17 mouse cellular contexts compared by ENCODE assay signal in the genomic region with DNA sequence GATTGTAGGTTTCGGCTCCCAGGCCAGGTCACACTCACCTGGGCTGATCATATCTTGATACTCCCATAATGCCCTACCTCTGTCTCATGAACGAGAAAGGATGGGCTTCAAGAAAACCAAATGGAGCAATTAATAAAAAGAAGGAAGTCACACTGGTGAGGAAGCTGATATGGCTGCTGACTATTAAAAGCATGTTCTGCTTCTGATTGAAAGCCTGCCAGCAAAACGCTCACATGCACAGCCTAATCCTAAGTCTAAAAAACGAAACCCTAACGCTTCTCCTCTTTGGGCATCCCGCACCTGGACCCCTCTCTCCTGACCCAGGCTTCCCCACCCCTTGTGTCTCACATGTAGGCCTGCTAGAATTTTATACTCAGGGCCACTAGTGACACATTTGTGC.
"Had no signal": no experiment of that assay in that cellular context is flagged by ENCODE, and none has a peak within 500 bp of the region (broad histone marks: within the 10 kb centered on the region; RNA-seq: fewer than 3 reads in every experiment).

No protein-coding gene starts in this region.

- H3K4me1 ChIP-seq: kidney, embryonic 15.5 days; limb, embryonic 15.5 days; liver, embryonic 12.5 days; liver, embryonic 15.5 days; megakaryocyte, embryonic 14.5 days; midbrain, embryonic 13.5 days had no signal

- ATAC-seq: liver, embryonic 12.5 days; midbrain, embryonic 13.5 days; midbrain, embryonic 16.5 days had no signal

- H3K4me3 ChIP-seq: kidney, embryonic 15.5 days; limb, embryonic 12.5 days; limb, embryonic 15.5 days; liver, embryonic 12.5 days; liver, embryonic 15.5 days; megakaryocyte, embryonic 14.5 days; midbrain, embryonic 10.5 days; midbrain, embryonic 13.5 days had no signal

- H3K27ac ChIP-seq: kidney, embryonic 15.5 days; limb, embryonic 12.5 days; limb, embryonic 15.5 days; liver, embryonic 12.5 days; liver, embryonic 15.5 days; midbrain, embryonic 10.5 days; midbrain, embryonic 13.5 days had no signal

- DNase-seq: kidney, adult 8-10 months; kidney, postnatal 10 days; kidney, postnatal 4 days; left cerebral cortex, postnatal 4 days; lung, adult 2 months; thymus, adult 2 months; thymus, postnatal 14 days; thymus, postnatal 4 days had no signal
